Mouse (Mus musculus): ENCODE measurements around the gene Pdzd4. TPM values are rescaled to one million over a fixed set of nuclear protein-coding genes. Genes with fewer than 3 reads are reported as not detected.

Pdzd4 gene
- total RNA-seq, 1 experiment, result 55.2 TPM

DNA sequence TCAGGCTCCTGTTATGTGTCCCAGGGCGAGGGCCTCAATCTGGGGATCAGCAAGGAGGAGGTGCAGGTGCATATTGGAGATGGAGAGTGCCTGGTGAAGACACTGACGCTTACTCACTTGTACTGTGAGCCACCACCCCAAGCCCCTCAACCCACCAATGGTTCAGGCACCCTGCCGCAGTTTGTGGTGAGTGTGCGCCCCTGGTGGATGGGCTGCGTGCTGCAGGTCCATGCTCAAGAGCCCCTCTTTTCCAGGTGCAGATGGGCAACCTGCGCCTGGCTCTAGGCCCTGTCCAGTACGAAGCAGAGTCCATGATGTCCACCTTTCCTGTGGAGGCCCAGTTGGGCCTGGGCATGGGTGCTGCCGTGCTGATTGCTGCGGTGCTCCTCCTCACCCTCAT is 57.5 kb downstream of the Pdzd4 start:
- Histone ChIP-seq H3K4me1 (ENCODE audit: control insufficient read depth in 2 of 2, insufficient read depth in 2 of 2, low read length in 2 of 2, poor library complexity in 1 of 2) (no peaks in the 10 kb centered on the region; a peak in 1 of 4 replicates), H3K27ac (ENCODE audit: insufficient read depth, low read depth, low read length, poor library complexity, severe bottlenecking) (no peak overlapping the region), H3K4me3 (ENCODE audit: insufficient read depth in 1 of 2, low read depth in 1 of 2, low read length in 2 of 2, poor library complexity in 1 of 2, severe bottlenecking in 1 of 2) (no peak overlapping the region), H3K9ac (ENCODE audit: insufficient read depth, low read depth, low read length, poor library complexity, severe bottlenecking) (no peak overlapping the region), H3K9me3 (ENCODE audit: control insufficient read depth, insufficient read depth, low read depth, low read length) (no peaks in the 10 kb centered on the region), H3K36me3 (ENCODE audit: control insufficient read depth, insufficient read depth, low read length, poor library complexity, severe bottlenecking) (no peaks in the 10 kb centered on the region)
- no peak for TF ChIP-seq HCFC1 (IDR thresholded peaks at IDR 0.05; ENCODE audit: borderline replicate concordance, insufficient read depth, low read length)
- no peak for TF ChIP-seq CHD2 (IDR thresholded peaks at IDR 0.05; ENCODE audit: low read depth, low read length)
- TF ChIP-seq ZC3H11A (IDR thresholded peaks at IDR 0.05; ENCODE audit: borderline replicate concordance, low read depth, low read length), result no peak
- no peak for TF ChIP-seq MAFK (IDR thresholded peaks at IDR 0.05; ENCODE audit: insufficient read depth, low read depth, low read length)
- TF ChIP-seq ZNF384 (IDR thresholded peaks at IDR 0.05; ENCODE audit: low read depth, low read length), result no peak
- in situ Hi-C loops (cut with MboI; ENCODE audit: low sequenced_read_pairs in 2 of 2, unreplicated experiment in 2 of 2), result no loop called here
- no peak for DNase-seq (ENCODE audit: low read depth, low spot score)

DNA sequence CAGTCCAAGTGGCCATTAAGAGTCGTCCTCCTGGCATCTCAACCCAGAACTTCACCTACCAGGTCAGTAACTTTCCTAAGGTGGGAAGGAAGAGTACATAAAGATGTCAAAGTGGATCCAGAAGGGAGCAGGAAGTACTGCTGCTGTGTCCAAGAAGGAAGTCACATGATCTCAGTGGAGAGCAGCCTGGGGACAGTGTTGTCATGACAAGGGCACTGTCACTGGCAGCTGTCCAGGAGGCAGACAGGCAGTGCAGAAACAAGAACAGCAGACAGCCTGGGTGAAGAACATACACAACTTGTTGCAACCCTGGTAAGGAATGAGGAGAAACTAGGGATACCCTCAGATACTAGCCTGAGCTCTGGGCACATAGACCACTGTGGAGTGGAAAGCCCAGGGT is 59.5 kb downstream of the Pdzd4 start:
- no peak overlapping the region for H3K9ac ChIP-seq (ENCODE audit: insufficient read depth, low read depth, low read length, poor library complexity, severe bottlenecking)
- H3K9me3 ChIP-seq (ENCODE audit: control insufficient read depth, insufficient read depth, low read depth, low read length), result no peaks in the 10 kb centered on the region
- no peak for TF ChIP-seq MAFK (IDR thresholded peaks at IDR 0.05; ENCODE audit: insufficient read depth, low read depth, low read length)
- no peak for TF ChIP-seq HCFC1 (IDR thresholded peaks at IDR 0.05; ENCODE audit: borderline replicate concordance, insufficient read depth, low read length)
- no peak for TF ChIP-seq ZC3H11A (IDR thresholded peaks at IDR 0.05; ENCODE audit: borderline replicate concordance, low read depth, low read length)
- no peak for TF ChIP-seq CHD2 (IDR thresholded peaks at IDR 0.05; ENCODE audit: low read depth, low read length)
- no peak for TF ChIP-seq ZNF384 (IDR thresholded peaks at IDR 0.05; ENCODE audit: low read depth, low read length)
- no peak overlapping the region for H3K4me3 ChIP-seq (ENCODE audit: insufficient read depth in 1 of 2, low read depth in 1 of 2, low read length in 2 of 2, poor library complexity in 1 of 2, severe bottlenecking in 1 of 2)
- in situ Hi-C loops (cut with MboI; ENCODE audit: low sequenced_read_pairs in 2 of 2, unreplicated experiment in 2 of 2), result no loop called here
- H3K27ac ChIP-seq (ENCODE audit: insufficient read depth, low read depth, low read length, poor library complexity, severe bottlenecking), result no peak overlapping the region
- DNase-seq (ENCODE audit: low read depth, low spot score), result no peak
- no peaks in the 10 kb centered on the region for H3K36me3 ChIP-seq (ENCODE audit: control insufficient read depth, insufficient read depth, low read length, poor library complexity, severe bottlenecking)
- H3K4me1 ChIP-seq (ENCODE audit: control insufficient read depth in 2 of 2, insufficient read depth in 2 of 2, low read length in 2 of 2, poor library complexity in 1 of 2), result no peaks in the 10 kb centered on the region; a peak in 1 of 4 replicates

DNA sequence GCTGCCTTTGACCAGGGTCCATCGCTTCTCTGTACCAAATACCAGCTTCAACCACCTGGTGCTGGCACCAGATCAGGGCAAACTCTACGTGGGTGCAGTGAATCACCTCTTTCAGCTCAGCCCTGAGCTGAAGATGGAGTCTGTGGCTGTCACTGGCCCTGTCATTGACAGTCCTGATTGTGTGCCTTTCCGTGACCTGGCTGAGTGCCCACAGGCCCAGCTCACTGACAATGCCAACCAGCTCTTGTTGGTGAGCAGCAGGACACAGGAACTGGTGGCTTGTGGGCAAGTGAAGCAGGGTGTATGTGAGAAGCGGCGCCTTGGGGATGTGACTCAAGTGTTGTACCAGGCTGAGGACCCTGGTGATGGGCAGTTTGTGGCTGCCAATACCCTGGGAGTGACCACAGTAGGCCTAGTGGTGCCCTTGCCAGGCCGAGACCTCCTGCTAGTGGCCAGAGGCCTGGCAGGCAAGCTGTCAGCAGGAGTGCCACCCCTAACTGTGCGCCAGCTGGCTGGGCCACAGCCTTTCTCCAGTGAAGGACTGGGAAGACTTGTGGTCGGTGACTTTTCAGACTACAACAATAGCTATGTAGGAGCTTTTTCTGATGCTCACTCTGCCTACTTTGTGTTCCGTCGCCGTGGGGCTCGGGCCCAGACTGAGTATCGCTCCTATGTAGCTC is 66.0 kb downstream of the Pdzd4 start:
- Histone ChIP-seq H3K36me3 (ENCODE audit: control insufficient read depth, insufficient read depth, low read length, poor library complexity, severe bottlenecking) (no peaks in the 10 kb centered on the region), H3K4me3 (ENCODE audit: insufficient read depth in 1 of 2, low read depth in 1 of 2, low read length in 2 of 2, poor library complexity in 1 of 2, severe bottlenecking in 1 of 2) (no peak overlapping the region), H3K27ac (ENCODE audit: insufficient read depth, low read depth, low read length, poor library complexity, severe bottlenecking) (no peak overlapping the region), H3K9me3 (ENCODE audit: control insufficient read depth, insufficient read depth, low read depth, low read length) (no peaks in the 10 kb centered on the region), H3K9ac (ENCODE audit: insufficient read depth, low read depth, low read length, poor library complexity, severe bottlenecking) (no peak overlapping the region), H3K4me1 (ENCODE audit: control insufficient read depth in 2 of 2, insufficient read depth in 2 of 2, low read length in 2 of 2, poor library complexity in 1 of 2) (no peaks in the 10 kb centered on the region)
- in situ Hi-C loops (cut with MboI; ENCODE audit: low sequenced_read_pairs in 2 of 2, unreplicated experiment in 2 of 2), result no loop called here
- no peak for DNase-seq (ENCODE audit: low read depth, low spot score)
- TF ChIP-seq ZC3H11A (IDR thresholded peaks at IDR 0.05; ENCODE audit: borderline replicate concordance, low read depth, low read length), result no peak
- TF ChIP-seq MAFK (IDR thresholded peaks at IDR 0.05; ENCODE audit: insufficient read depth, low read depth, low read length), result no peak
- TF ChIP-seq ZNF384 (IDR thresholded peaks at IDR 0.05; ENCODE audit: low read depth, low read length), result no peak
- TF ChIP-seq HCFC1 (IDR thresholded peaks at IDR 0.05; ENCODE audit: borderline replicate concordance, insufficient read depth, low read length), result no peak
- no peak for TF ChIP-seq CHD2 (IDR thresholded peaks at IDR 0.05; ENCODE audit: low read depth, low read length)

DNA sequence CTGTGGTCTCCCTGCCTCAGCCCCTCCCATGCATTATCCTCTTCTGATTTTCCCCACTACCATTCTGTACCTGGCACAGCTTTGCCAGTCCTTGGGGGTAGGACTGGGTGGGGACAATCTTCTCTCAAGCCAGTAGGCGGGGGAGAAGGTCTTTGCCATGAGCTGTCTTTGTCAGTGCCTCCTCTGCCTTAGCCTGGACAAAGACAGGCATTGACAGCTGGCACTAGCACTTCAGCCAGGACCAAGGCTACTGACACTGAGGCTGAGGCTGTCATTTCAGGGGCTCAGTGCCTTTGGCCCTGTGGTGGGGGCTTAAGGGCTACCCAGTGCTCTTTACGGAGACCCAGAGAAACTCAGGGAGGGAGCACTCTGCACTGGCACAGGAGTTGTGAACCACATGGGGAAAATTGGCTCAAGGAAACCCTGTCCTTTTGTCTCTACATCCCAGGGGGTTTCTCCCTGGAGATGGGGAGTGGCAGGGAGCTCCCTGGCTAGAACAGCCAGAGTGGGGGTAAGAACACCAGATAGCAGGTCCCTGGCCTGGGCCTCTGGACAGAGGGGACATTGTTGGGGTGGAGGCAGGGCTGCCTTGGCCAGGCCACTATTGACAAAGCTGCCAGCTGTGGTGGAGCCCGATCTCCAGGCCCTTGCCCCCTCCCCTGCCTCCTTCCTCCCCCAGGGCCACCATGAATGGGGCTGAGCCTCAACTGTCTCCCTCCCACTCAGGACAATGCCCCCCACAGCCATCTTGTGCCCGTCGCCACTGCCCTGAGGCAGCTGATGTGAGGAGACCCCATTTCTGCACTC is 68.2 kb downstream of the Pdzd4 start, which contains the start of gene Plxnb3:
Plxnb3 (plus strand) TSS at position 757 of the 807 bp plus-strand sequence.
- Histone ChIP-seq H3K9me3 (ENCODE audit: control insufficient read depth, insufficient read depth, low read depth, low read length) (no peaks in the 10 kb centered on the region), H3K36me3 (ENCODE audit: control insufficient read depth, insufficient read depth, low read length, poor library complexity, severe bottlenecking) (no peaks in the 10 kb centered on the region), H3K9ac (ENCODE audit: insufficient read depth, low read depth, low read length, poor library complexity, severe bottlenecking) (no peak within 1 kb of the TSS), H3K4me1 (ENCODE audit: control insufficient read depth in 2 of 2, insufficient read depth in 2 of 2, low read length in 2 of 2, poor library complexity in 1 of 2) (no peaks in the 10 kb centered on the region), H3K27ac (ENCODE audit: insufficient read depth, low read depth, low read length, poor library complexity, severe bottlenecking) (no peak within 1 kb of the TSS), H3K4me3 (ENCODE audit: insufficient read depth in 1 of 2, low read depth in 1 of 2, low read length in 2 of 2, poor library complexity in 1 of 2, severe bottlenecking in 1 of 2) (no peak within 1 kb of the TSS)
- DNase-seq (ENCODE audit: low read depth, low spot score), result no peak
- in situ Hi-C loops (cut with MboI; ENCODE audit: low sequenced_read_pairs in 2 of 2, unreplicated experiment in 2 of 2), result no loop called here
- TF ChIP-seq ZNF384 (IDR thresholded peaks at IDR 0.05; ENCODE audit: low read depth, low read length) (no peak), CHD2 (IDR thresholded peaks at IDR 0.05; ENCODE audit: low read depth, low read length) (no peak), ZC3H11A (IDR thresholded peaks at IDR 0.05; ENCODE audit: borderline replicate concordance, low read depth, low read length) (no peak), MAFK (IDR thresholded peaks at IDR 0.05; ENCODE audit: insufficient read depth, low read depth, low read length) (no peak), HCFC1 (IDR thresholded peaks at IDR 0.05; ENCODE audit: borderline replicate concordance, insufficient read depth, low read length) (no peak)

Measured in ES-E14 (cell line).